Comparison of ENCODE assay signal across 8 mouse cellular contexts in genomic region chr7:73617910-73618757, GRCm38 (mm10).
A peak's percentile ranks its signal among the peaks of the same experiment; 100 is the strongest.
DNase-seq lines count a peak whose midpoint lies in the region; ATAC-seq and TF ChIP-seq lines count a peak whose summit lies in the region.

No protein-coding gene starts in this region.

- peak overlapping the region; percentile 95 for H3K9ac ChIP-seq in hindbrain, postnatal 0 days (replicated peaks; ENCODE audit: low read length)

- H3K9me3 ChIP-seq in hindbrain, postnatal 0 days (ENCODE audit: low read length), result no peaks in the 10 kb centered on the region

- peak; percentile 83 for ATAC-seq in activated CD4-positive, CD25-positive, alpha-beta regulatory T cell, adult 4 months
- ATAC-seq in common myeloid progenitor, adult 5-6 weeks (replicated peaks; ENCODE audit: low read depth, poor library complexity, severe bottlenecking), result peak; percentile 82
- ATAC-seq in hindbrain, postnatal 0 days, result peak; percentile 97

- under 1% methylated on average over 78 of the region's 86 CpGs for WGBS in hindbrain, postnatal 0 days
- WGBS in macrophage (ENCODE audit: missing documents), result 1% methylated on average over 79 of the region's 86 CpGs

- intact Hi-C loops in gastrocnemius, adult 2 months (cut with DNase I), result loop anchor here (1.0 kb wide), 3 partner anchors 23 to 81 kb away; no protein-coding TSS in a partner anchor
- intact Hi-C loops in left cerebral cortex, adult 2 months (cut with DNase I), result loop anchor here (1.0 kb wide), 5 partner anchors 11 to 94 kb away; no protein-coding TSS in a partner anchor

- H3K36me3 ChIP-seq in hindbrain, postnatal 0 days (ENCODE audit: insufficient read depth, low read length), result no peaks in the 10 kb centered on the region
- H3K36me3 ChIP-seq in macrophage (ENCODE audit: inconsistent target), result no peaks in the 10 kb centered on the region

- peaks cover 5% of the 10 kb centered on the region; the same call in 1 of the 2 replicates for H3K79me2 ChIP-seq in macrophage (ENCODE audit: inconsistent target)

- peak; percentile 87 for TF ChIP-seq CTCF in gastrocnemius, adult 2 months (IDR thresholded peaks at IDR 0.05)
- peak; percentile 64 for TF ChIP-seq CTCF in hindbrain, postnatal 0 days (IDR thresholded peaks at IDR 0.05; ENCODE audit: low read depth)
- peak; percentile 90 for TF ChIP-seq CTCF in left cerebral cortex, adult 2 months (IDR thresholded peaks at IDR 0.05)

- peak; percentile 99 for DNase-seq in gastrocnemius, adult 2 months
- DNase-seq in hindbrain, postnatal 0 days (ENCODE audit: low spot score), result peak; percentile 98
- DNase-seq in left cerebral cortex, adult 2 months (ENCODE audit: extremely low spot score in 1 of 2, low spot score in 2 of 2), result peak; percentile 99 to 100
- peak; percentile 97 for DNase-seq in retina, postnatal 7 days (ENCODE audit: low read depth, low spot score)
- peak; percentile 97 to 98 for DNase-seq in urinary bladder, adult 18-20 months (ENCODE audit: low spot score in 2 of 2)

- H3K27me3 ChIP-seq in hindbrain, postnatal 0 days (ENCODE audit: insufficient read depth, low read length), result no peaks in the 10 kb centered on the region

- peak overlapping the region; percentile 94 for H3K4me3 ChIP-seq in gastrocnemius, adult 2 months
- peak overlapping the region; percentile 64 for H3K4me3 ChIP-seq in hindbrain, postnatal 0 days (ENCODE audit: low read length)
- H3K4me3 ChIP-seq in left cerebral cortex, adult 2 months, result peak overlapping the region; percentile 64
- peak overlapping the region; percentile 89 for H3K4me3 ChIP-seq in macrophage (ENCODE audit: inconsistent target)

- H3K4me2 ChIP-seq in hindbrain, postnatal 0 days (ENCODE audit: low read depth, low read length), result peak overlapping the region; percentile 87

- H3K4me1 ChIP-seq in hindbrain, postnatal 0 days (ENCODE audit: insufficient read depth, low read length), result peaks cover 18% of the 10 kb centered on the region

- H3K27ac ChIP-seq in gastrocnemius, adult 2 months, result peak overlapping the region; percentile 99
- H3K27ac ChIP-seq in hindbrain, postnatal 0 days, result peak overlapping the region; percentile 100
- peak overlapping the region; percentile 100 for H3K27ac ChIP-seq in left cerebral cortex, adult 2 months
- peak overlapping the region; percentile 99 for H3K27ac ChIP-seq in macrophage

Comparison
In these comparisons a context has a peak if more than half of its experiments do, and no peak if none do; other contexts are left out.
1. Peak in every context shown above with its lines: DNase-seq, ATAC-seq, H3K4me3 ChIP-seq and H3K27ac ChIP-seq.